Comparison of ENCODE assay signal across 8 mouse cellular contexts in the genomic region with DNA sequence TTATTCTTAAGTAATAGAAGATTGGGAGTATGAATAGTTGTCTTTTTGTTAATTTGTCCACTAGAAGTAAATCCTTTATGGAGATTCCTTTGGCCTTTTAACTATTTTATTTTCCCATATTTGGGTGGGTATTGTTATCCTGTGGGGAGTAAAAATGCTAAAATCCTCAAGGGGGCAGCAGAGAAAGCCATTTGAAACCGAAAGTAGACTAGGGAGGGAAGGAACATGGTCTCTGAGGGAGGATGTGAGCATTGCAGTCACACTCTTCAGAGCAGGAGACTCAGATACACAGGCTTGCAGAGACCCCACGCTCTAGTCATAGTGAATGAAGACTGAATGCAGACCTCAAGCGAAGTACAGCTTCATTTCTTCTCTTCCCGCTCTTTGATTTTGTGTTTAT. TPM values are rescaled to one million over a fixed set of nuclear protein-coding genes. Genes with fewer than 3 reads are reported as not detected.
A peak's percentile ranks its signal among the peaks of the same experiment; 100 is the strongest.
DNase-seq lines count a peak whose midpoint lies in the region; ATAC-seq and TF ChIP-seq lines count a peak whose summit lies in the region.

No protein-coding gene starts in this region.

- no peaks in the 10 kb centered on the region for H3K27me3 ChIP-seq in kidney, embryonic 14.5 days (ENCODE audit: control insufficient read depth, insufficient read depth, low read length)
- H3K27me3 ChIP-seq in liver, embryonic 14.5 days (ENCODE audit: control insufficient read depth, insufficient read depth, low read length): no peaks in the 10 kb centered on the region

- no peak for TF ChIP-seq EP300 in liver, embryonic 14.5 days (IDR thresholded peaks at IDR 0.05; ENCODE audit: low read depth)

- peaks cover 32% of the 10 kb centered on the region for H3K36me3 ChIP-seq in kidney, embryonic 14.5 days (ENCODE audit: control insufficient read depth, insufficient read depth, low read length)
- H3K36me3 ChIP-seq in liver, embryonic 14.5 days (replicated peaks; ENCODE audit: control insufficient read depth, insufficient read depth, low read depth): peaks cover 52% of the 10 kb centered on the region

- TF ChIP-seq CTCF in liver, embryonic 14.5 days (IDR thresholded peaks at IDR 0.05; ENCODE audit: low read depth): peak; percentile 47

- 0 out of 2 replicates have a peak, but pooled peaks have one; percentile 43 for ATAC-seq in kidney, embryonic 14.5 days (ENCODE audit: low FRiP score, low TSS enrichment)
- ATAC-seq in liver, embryonic 14.5 days (ENCODE audit: insufficient read depth): 0 out of 2 replicates have a peak, but pooled peaks have one; percentile 45
- ATAC-seq in erythroid progenitor cell, adult 5-6 weeks (replicated peaks; ENCODE audit: low FRiP score, poor library complexity, severe bottlenecking): no peak

- 68% methylated on average over 4 of the region's 4 CpGs for WGBS in kidney, embryonic 14.5 days
- 54% methylated on average over 4 of the region's 4 CpGs for WGBS in liver, embryonic 14.5 days (ENCODE audit: insufficient replicate concordance)

- no peak overlapping the region for H3K27ac ChIP-seq in kidney, embryonic 14.5 days (ENCODE audit: low read depth, low read length)
- no peak overlapping the region for H3K27ac ChIP-seq in liver, embryonic 14.5 days

- H3K4me3 ChIP-seq in kidney, embryonic 14.5 days (ENCODE audit: low read length): no peak overlapping the region
- no peak overlapping the region for H3K4me3 ChIP-seq in liver, embryonic 14.5 days (ENCODE audit: insufficient read depth in 1 of 2, low read depth in 2 of 2, low read length in 2 of 2)

- H3K9me3 ChIP-seq in kidney, embryonic 14.5 days (ENCODE audit: control insufficient read depth, low read length): no peaks in the 10 kb centered on the region
- no peaks in the 10 kb centered on the region for H3K9me3 ChIP-seq in liver, embryonic 14.5 days (ENCODE audit: control insufficient read depth, low read length)

- no peak overlapping the region for H3K9ac ChIP-seq in kidney, embryonic 14.5 days (ENCODE audit: low read depth, low read length)
- H3K9ac ChIP-seq in liver, embryonic 14.5 days (replicated peaks): no peak overlapping the region

- H3K4me2 ChIP-seq in kidney, embryonic 14.5 days (replicated peaks; ENCODE audit: low read depth, low read length): no peak overlapping the region
- no peak overlapping the region for H3K4me2 ChIP-seq in liver, embryonic 14.5 days (ENCODE audit: low read depth)

- peak; percentile 40 for DNase-seq in testis, postnatal 10 days (ENCODE audit: low spot score)
- DNase-seq in testis, postnatal 14 days (ENCODE audit: low spot score): no peak
- peak; percentile 60 for DNase-seq in adrenal gland, postnatal 10 days
- DNase-seq in forelimb bud, embryonic 11.5 days (ENCODE audit: low read depth, low spot score): peak; percentile 40
- DNase-seq in liver, embryonic 14.5 days (ENCODE audit: low read depth in 3 of 3, low spot score in 3 of 3): peak in 1 of 3 experiments; percentile 46
- peak; percentile 36 for DNase-seq in retina, adult 2 months (ENCODE audit: low read depth, low spot score)

- no peaks in the 10 kb centered on the region for H3K4me1 ChIP-seq in kidney, embryonic 14.5 days (ENCODE audit: control insufficient read depth, insufficient read depth, low read length)
- no peaks in the 10 kb centered on the region for H3K4me1 ChIP-seq in liver, embryonic 14.5 days (replicated peaks; ENCODE audit: control insufficient read depth in 2 of 2, insufficient read depth in 2 of 2, low read length in 1 of 2)

RNA-seq across cellular contexts. Expression of a gene that starts 19.3 kb away (rescaled TPM):
- total RNA-seq in adrenal gland, postnatal 10 days (2021): 1 to 10 TPM; 2.7 to 4.8 TPM
- 5.7 and 14.0 TPM in 2 replicates for polyA plus RNA-seq in kidney, embryonic 14.5 days (2014; fragmentation: Nextera tagmentation; extraction: Ambion mirVana)
- 3.2 and 4.7 TPM in 2 replicates for polyA plus RNA-seq in liver, embryonic 14.5 days (2012; rRNA removed)
- polyA plus RNA-seq in liver, embryonic 14.5 days (2014; fragmentation: Nextera tagmentation; extraction: Ambion mirVana): 4.0 and 4.1 TPM in 2 replicates
- 40.0 and 59.1 TPM in 2 replicates for total RNA-seq in erythroid progenitor cell, adult 5-6 weeks (2015; ENCODE audit: low replicate concordance)
- total RNA-seq in erythroid progenitor cell, adult 5-6 weeks (2017; ENCODE audit: low replicate concordance): 45.4 and 60.6 TPM in 2 replicates

RNA-seq across cellular contexts. Expression of a gene that starts 19.4 kb away (rescaled TPM):
- total RNA-seq in adrenal gland, postnatal 10 days (2021): 10 to 100 TPM; 22.8 to 24.4 TPM
- polyA plus RNA-seq in kidney, embryonic 14.5 days (2014; fragmentation: Nextera tagmentation; extraction: Ambion mirVana): 65.2 and 72.5 TPM in 2 replicates
- polyA plus RNA-seq in liver, embryonic 14.5 days (2012; rRNA removed): 7.7 and 22.4 TPM in 2 replicates
- 29.9 and 33.3 TPM in 2 replicates for polyA plus RNA-seq in liver, embryonic 14.5 days (2014; fragmentation: Nextera tagmentation; extraction: Ambion mirVana)
- 40.4 and 44.0 TPM in 2 replicates for total RNA-seq in erythroid progenitor cell, adult 5-6 weeks (2015; ENCODE audit: low replicate concordance)
- total RNA-seq in erythroid progenitor cell, adult 5-6 weeks (2017; ENCODE audit: low replicate concordance): 57.6 and 78.3 TPM in 2 replicates

Comparison
In these comparisons a context has a peak if more than half of its experiments do, and no peak if none do; other contexts are left out.
1. RNA of a gene that starts 19.3 kb away (total RNA-seq): 40.0 to 60.6 TPM in erythroid progenitor cell, adult 5-6 weeks; 2.7 to 4.8 TPM in adrenal gland, postnatal 10 days; every median in the first group is over 4 times any median in the second.